Mouse (Mus musculus) MEL (cell line): Measurements from ENCODE around the gene Tspan3. TPM values are rescaled to one million over a fixed set of nuclear protein-coding genes. Genes with fewer than 3 reads are reported as not detected.

ENCODE experiments used
- DNase-seq: peaks from one replicate; pipeline ENCODE4 v3.0.0; 2011; ENCODE audit warnings: low read depth, low spot score
- H3K27ac ChIP-seq: 2 replicates; pipeline ENCODE4 v1.5.1; 2012; ENCODE audit warnings: low read depth, mild to moderate bottlenecking, control low read depth, low read length, moderate library complexity; ENCODE audit not compliant: control insufficient read depth
- H3K27me3 ChIP-seq, 2 experiments: fragments of 150-350 bp in 1 of 2; sonication (generic) in 1 of 2; 2 replicates each; pipeline ENCODE4 v1.6.1; 2012; ENCODE audit warnings: low read length in 2 of 2, mild to moderate bottlenecking in 2 of 2, improper control_type of control experiment in 1 of 2, moderate library complexity in 1 of 2; ENCODE audit not compliant: insufficient read depth in 2 of 2, control insufficient read depth in 1 of 2
- H3K36me3 ChIP-seq, 2 experiments: 2 replicates each; pipeline ENCODE4 v1.6.1; 2012 to 2014; ENCODE audit warnings: low read length in 2 of 2, improper control_type of control experiment in 1 of 2, inconsistent platforms in 1 of 2, mild to moderate bottlenecking in 1 of 2; ENCODE audit not compliant: insufficient read depth in 2 of 2, control insufficient read depth in 1 of 2
- H3K4me1 ChIP-seq, 2 experiments: fragments of 150-350 bp in 1 of 2; sonication (generic) in 1 of 2; 2 replicates each; pipeline ENCODE4 v1.6.1; 2012; ENCODE audit warnings: low read length in 2 of 2, improper control_type of control experiment in 1 of 2, mild to moderate bottlenecking in 1 of 2; ENCODE audit not compliant: insufficient read depth in 2 of 2, control insufficient read depth in 1 of 2
- H3K4me3 ChIP-seq, 2 experiments: fragments of 150-350 bp in 1 of 2; sonication (generic) in 1 of 2; 2 replicates each; pipeline ENCODE4 v1.5.1; 2012; ENCODE audit warnings: low read depth in 2 of 2, low read length in 2 of 2, mild to moderate bottlenecking in 2 of 2, moderate library complexity in 2 of 2, control low read depth in 1 of 2, improper control_type of control experiment in 1 of 2; ENCODE audit not compliant: control insufficient read depth in 1 of 2, insufficient read depth in 1 of 2
- H3K79me2 ChIP-seq: 2 replicates; pipeline ENCODE4 v1.6.1; 2012; ENCODE audit warnings: mild to moderate bottlenecking, low read length, moderate library complexity; ENCODE audit not compliant: control insufficient read depth, poor library complexity, insufficient read depth
- H3K9ac ChIP-seq: 2 replicates; pipeline ENCODE4 v1.6.1; 2012; ENCODE audit warnings: low read depth, mild to moderate bottlenecking, control low read depth, low read length, moderate library complexity; ENCODE audit not compliant: control insufficient read depth, poor library complexity, severe bottlenecking
- H3K9me3 ChIP-seq: fragments of 150-350 bp; sonication (generic); replicated peaks from 2 replicates; pipeline ENCODE4 v1.6.1; 2012; ENCODE audit warnings: mild to moderate bottlenecking, low read length, improper control_type of control experiment, moderate library complexity; ENCODE audit not compliant: insufficient read depth
- CHD1 ChIP-seq: IDR thresholded peaks from 2 replicates; pipeline ENCODE4 v1.6.1; 2012; ENCODE audit warnings: low read depth, mild to moderate bottlenecking, inconsistent platforms, low read length, improper control_type of control experiment
- CHD2 ChIP-seq: IDR thresholded peaks from 2 replicates; pipeline ENCODE4 v1.6.1; 2011; ENCODE audit warnings: low read length, improper control_type of control experiment
- E2F4 ChIP-seq: IDR thresholded peaks from 2 replicates; pipeline ENCODE4 v1.6.1; 2011; ENCODE audit warnings: low read depth, low read length, improper control_type of control experiment, borderline replicate concordance
- JUND ChIP-seq: IDR thresholded peaks from 2 replicates; pipeline ENCODE4 v1.6.1; 2011; ENCODE audit warnings: low read depth, mild to moderate bottlenecking, improper control_type of control experiment, low read length
- KAT2A ChIP-seq: conservative IDR thresholded peaks from 2 replicates; pipeline ENCODE4 v1.6.1; 2012; ENCODE audit warnings: low read depth, low read length, improper control_type of control experiment, inconsistent platforms
- MAX ChIP-seq: IDR thresholded peaks from 2 replicates; pipeline ENCODE4 v1.6.1; 2011; ENCODE audit warnings: low read length, improper control_type of control experiment
- MYC ChIP-seq: IDR thresholded peaks from 2 replicates; pipeline ENCODE4 v1.6.1; 2011; ENCODE audit warnings: low read depth, mild to moderate bottlenecking, low read length, improper control_type of control experiment, moderate library complexity
- POLR2A ChIP-seq, 2 experiments: IDR thresholded peaks; 2 replicates each; pipeline ENCODE4 v1.6.1; 2011 to 2012; ENCODE audit warnings: low read length in 2 of 2, mild to moderate bottlenecking in 2 of 2, control low read depth in 1 of 2, improper control_type of control experiment in 1 of 2, low read depth in 1 of 2, moderate library complexity in 1 of 2; ENCODE audit not compliant: control insufficient read depth in 1 of 2, insufficient read depth in 1 of 2, poor library complexity in 1 of 2
- POLR2AphosphoS2 ChIP-seq: IDR thresholded peaks from 2 replicates; pipeline ENCODE4 v1.6.1; 2011; ENCODE audit warnings: low read length, improper control_type of control experiment
- POLR2AphosphoS5 ChIP-seq: IDR thresholded peaks from 2 replicates; pipeline ENCODE4 v1.6.1; 2012; ENCODE audit warnings: low read depth, borderline replicate concordance, mild to moderate bottlenecking, inconsistent platforms, low read length, moderate library complexity, mixed read lengths
- SIN3A ChIP-seq: IDR thresholded peaks from 2 replicates; pipeline ENCODE4 v1.6.1; 2012; ENCODE audit warnings: low read length, improper control_type of control experiment, inconsistent platforms
- SMC3 ChIP-seq: IDR thresholded peaks from 2 replicates; pipeline ENCODE4 v1.6.1; 2011; ENCODE audit warnings: low read depth, low read length, improper control_type of control experiment
- TAL1 ChIP-seq: IDR thresholded peaks from 2 replicates; pipeline ENCODE4 v1.6.1; 2012; ENCODE audit warnings: mild to moderate bottlenecking, inconsistent platforms, low read length, moderate library complexity, mixed read lengths
- TBP ChIP-seq: IDR thresholded peaks from 2 replicates; pipeline ENCODE4 v1.8.0; 2011; ENCODE audit warnings: low read depth, low read length, improper control_type of control experiment
- TCF12 ChIP-seq: IDR thresholded peaks from 2 replicates; pipeline ENCODE4 v1.6.1; 2014; ENCODE audit warnings: low read depth, mild to moderate bottlenecking, inconsistent platforms, low read length, improper control_type of control experiment, moderate library complexity
- USF2 ChIP-seq, 2 experiments: IDR thresholded peaks; 2 replicates each; pipeline ENCODE4 v1.6.1; 2011 to 2012; ENCODE audit warnings: improper control_type of control experiment in 2 of 2, low read length in 2 of 2, borderline replicate concordance in 1 of 2, inconsistent platforms in 1 of 2, low read depth in 1 of 2, mild to moderate bottlenecking in 1 of 2; ENCODE audit not compliant: insufficient read depth in 1 of 2
- polyA plus RNA-seq, 2 experiments: library from polyadenylated mRNA; stranded (reverse) in 1 of 2; unstranded in 1 of 2; fragments of >175 nt in 1 of 2; fragments of >200 nt in 1 of 2; gene quantifications; 2 replicates each; pipeline versions ENCODE4 v1.2.1 to v1.2.4; 2012; ENCODE audit warnings: low replicate concordance in 2 of 2, low read depth in 1 of 2; ENCODE audit not compliant: insufficient read length in 2 of 2, insufficient read depth in 1 of 2, missing spikeins in 1 of 2
- total RNA-seq: library from RNA; depleted of rRNA; stranded (reverse); fragments of 300-350 nt; gene quantifications from 2 replicates; pipeline ENCODE4 v1.2.3, GENCODE M21; 2012

The Tspan3 gene
- total and polyA plus RNA-seq, 3 experiments, result 49.5 to 87.3 (median 62.6) TPM

DNA sequence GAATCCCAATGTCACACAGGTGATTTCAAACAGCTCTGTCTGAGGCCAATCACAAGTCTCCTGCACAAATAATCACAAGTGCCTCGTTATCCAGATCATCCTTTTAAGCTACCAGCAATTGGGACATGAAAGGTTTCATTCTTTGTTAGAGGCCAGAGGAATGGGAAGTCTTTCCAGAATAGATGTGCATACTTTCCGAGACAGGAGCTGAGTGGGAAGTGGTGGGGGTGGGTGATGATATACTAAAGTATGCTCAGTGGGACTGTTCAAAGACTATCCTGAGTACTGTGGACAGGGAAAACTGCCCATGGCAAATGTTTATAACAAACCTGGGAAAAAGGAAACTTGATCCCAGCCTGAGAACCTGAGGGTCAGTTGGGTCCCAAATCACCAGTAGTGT is 5.8 kb downstream of the Tspan3 start:
- Histone ChIP-seq H3K4me3 (peak overlapping the region in 1 of 2 experiments; percentile 63; a peak in 2 of 4 replicates), H3K9me3 (no peaks in the 10 kb centered on the region), H3K4me1 (peaks cover 5 to 7% of the 10 kb centered on the region in 2 experiments), H3K79me2 (peaks cover 19% of the 10 kb centered on the region), H3K9ac (peak overlapping the region; percentile 6), H3K27me3 (no peaks in the 10 kb centered on the region), H3K27ac (no peak overlapping the region), H3K36me3 (peaks cover 0 to 8% of the 10 kb centered on the region in 2 experiments; a peak in 2 of 4 replicates)
- DNase-seq, result no peak
- TF ChIP-seq JUND, result no peak
- TF ChIP-seq POLR2AphosphoS2, result no peak
- no peak for TF ChIP-seq USF2 (IDR thresholded peaks at IDR 0.05; ENCODE audit: borderline replicate concordance in 1 of 2, insufficient read depth in 1 of 2, low read depth in 1 of 2, low read length in 2 of 2)
- TF ChIP-seq MYC, result no peak
- no peak for TF ChIP-seq POLR2A (IDR thresholded peaks at IDR 0.05; ENCODE audit: control insufficient read depth in 1 of 2, insufficient read depth in 1 of 2, low read depth in 1 of 2, low read length in 2 of 2, poor library complexity in 1 of 2)
- TF ChIP-seq POLR2AphosphoS5, result no peak
- no peak for TF ChIP-seq SIN3A
- no peak for TF ChIP-seq CHD2
- no peak for TF ChIP-seq SMC3
- no peak for TF ChIP-seq TAL1
- TF ChIP-seq TCF12, result no peak

- Histone ChIP-seq H3K9ac (no peak overlapping the region), H3K27me3 (no peaks in the 10 kb centered on the region), H3K4me3 (no peak overlapping the region), H3K36me3 (peaks cover 0 to 8% of the 10 kb centered on the region in 2 experiments; a peak in 2 of 4 replicates)
- TF ChIP-seq TAL1 (no peak), E2F4 (no peak), KAT2A (no peak), CHD1 (no peak)
- TF ChIP-seq, all 39 proteins: peak for 0
- no peak overlapping the region for H3K27ac ChIP-seq
- peaks cover 5 to 7% of the 10 kb centered on the region in 2 experiments for H3K4me1 ChIP-seq
- H3K9me3 ChIP-seq, result no peaks in the 10 kb centered on the region
- no peak for DNase-seq
- H3K79me2 ChIP-seq, result peaks cover 20% of the 10 kb centered on the region
Measured at GRCm38 (mm10) chr9:56158077-56158476, 7.2 kb downstream of the Tspan3 start.

DNA sequence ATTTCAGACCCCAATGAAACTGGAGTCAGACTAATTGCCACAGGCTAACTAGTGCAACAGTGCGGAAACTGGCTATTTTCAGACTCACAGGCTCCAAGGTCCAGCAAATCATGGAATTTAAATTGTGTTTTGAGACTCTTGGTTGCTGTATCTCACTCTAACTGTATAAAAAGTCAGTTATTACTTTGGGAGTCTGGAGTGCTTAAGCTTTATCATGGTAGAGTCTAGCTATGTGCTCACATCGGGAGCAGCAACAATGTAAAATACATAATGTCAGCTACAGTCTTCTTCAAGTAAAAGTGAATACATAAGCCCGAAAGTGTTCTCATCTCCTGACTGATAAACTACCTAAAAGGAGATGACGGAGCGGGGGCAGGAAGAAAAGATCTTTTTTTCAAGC is 10.7 kb downstream of the Tspan3 start:
- no peak overlapping the region for H3K9ac ChIP-seq
- no peak for DNase-seq
- TF ChIP-seq MAX (no peak), TBP (no peak), POLR2AphosphoS2 (no peak)
- H3K79me2 ChIP-seq, result peaks cover 10% of the 10 kb centered on the region
- peaks cover 2 to 6% of the 10 kb centered on the region in 2 experiments; a peak in 2 of 4 replicates for H3K36me3 ChIP-seq
- peaks cover 3 to 5% of the 10 kb centered on the region in 2 experiments for H3K4me1 ChIP-seq
- no peak overlapping the region for H3K4me3 ChIP-seq
- H3K27me3 ChIP-seq, result no peaks in the 10 kb centered on the region
- H3K27ac ChIP-seq, result no peak overlapping the region
- no peaks in the 10 kb centered on the region for H3K9me3 ChIP-seq
